Mouse (Mus musculus) limb, embryonic 14.5 days (tissue): ENCODE measurements around the gene Pde6h. TPM values are rescaled to one million over a fixed set of nuclear protein-coding genes. Genes with fewer than 3 reads are reported as not detected.

Source experiments
- ATAC-seq: fragments of 200-750 bp; cut with Nextera tagmentation; 2 replicates; pipeline ENCODE4 v1.8.0; 2017; ENCODE audit warnings: low read depth, moderate number of reproducible peaks, moderate TSS enrichment; ENCODE audit not compliant: low FRiP score
- DNase-seq: peaks from one replicate; pipeline ENCODE4 v3.0.0-alpha.2; 2015; ENCODE audit warnings: low spot score
- H3K27ac ChIP-seq: fragments of 300-500 bp; sonication (generic); replicated peaks from 2 replicates; pipeline ENCODE4 v1.5.1; 2014; ENCODE audit warnings: low read depth, mild to moderate bottlenecking, low read length, moderate library complexity, mixed read lengths
- H3K27me3 ChIP-seq: fragments of 300-500 bp; sonication (generic); 2 replicates; pipeline ENCODE4 v1.6.1; 2014; ENCODE audit warnings: low read length, mixed read lengths; ENCODE audit not compliant: control insufficient read depth, insufficient read depth
- H3K36me3 ChIP-seq: fragments of 300-500 bp; sonication (generic); 2 replicates; pipeline ENCODE4 v1.6.1; 2014; ENCODE audit warnings: mild to moderate bottlenecking, low read length, moderate library complexity, mixed read lengths; ENCODE audit not compliant: control insufficient read depth, insufficient read depth
- H3K4me1 ChIP-seq: fragments of 300-500 bp; sonication (generic); 2 replicates; pipeline ENCODE4 v1.6.1; 2014; ENCODE audit warnings: antibody characterized with exemption, low read length, mixed read lengths; ENCODE audit not compliant: control insufficient read depth, insufficient read depth
- H3K4me2 ChIP-seq: fragments of 300-500 bp; sonication (generic); replicated peaks from 2 replicates; pipeline ENCODE4 v1.6.1; 2014; ENCODE audit warnings: low read depth, mild to moderate bottlenecking, low read length, moderate library complexity; ENCODE audit not compliant: severe bottlenecking
- H3K4me3 ChIP-seq: fragments of 300-500 bp; sonication (generic); replicated peaks from 2 replicates; pipeline ENCODE4 v1.5.1; 2014; ENCODE audit warnings: low read length
- H3K9ac ChIP-seq: fragments of 300-500 bp; sonication (generic); 2 replicates; pipeline ENCODE4 v1.6.1; 2014; ENCODE audit warnings: mild to moderate bottlenecking, low read depth, low read length, moderate library complexity; ENCODE audit not compliant: severe bottlenecking
- H3K9me3 ChIP-seq: fragments of 300-500 bp; sonication (generic); 2 replicates; pipeline ENCODE4 v1.6.1; 2016; ENCODE audit warnings: low read length; ENCODE audit not compliant: control insufficient read depth
- POLR2A ChIP-seq: fragments of 200-500 bp; IDR thresholded peaks from 2 replicates; pipeline ENCODE4 v1.8.0; 2012; ENCODE audit warnings: inconsistent platforms, mild to moderate bottlenecking, moderate library complexity, borderline replicate concordance; ENCODE audit not compliant: insufficient read depth, insufficient read length; ENCODE audit errors: extremely low read depth
- WGBS: fragments of 180-500 bp; shearing (Covaris S2); extraction: QIAGEN DNeasy Blood & Tissue Kit; methylation state at CpG from one replicate; pipeline ENCODE4 v1.1.7; 2014; 5-methylcytosine and 5-hydroxymethylcytosine counted together
- polyA plus RNA-seq, 2 experiments: library from polyadenylated mRNA; depleted of rRNA in 1 of 2; stranded (reverse) in 1 of 2; unstranded in 1 of 2; fragments of >200 nt; fragmentation: Nextera tagmentation in 1 of 2; extraction: Ambion mirVana in 1 of 2; gene quantifications; 2 replicates each; pipeline versions ENCODE4 v1.2.1 to v1.2.3; 2012 to 2014

Gene Pde6h
- polyA plus RNA-seq, 2 experiments: 0.20 to 0.23 TPM

DNA sequence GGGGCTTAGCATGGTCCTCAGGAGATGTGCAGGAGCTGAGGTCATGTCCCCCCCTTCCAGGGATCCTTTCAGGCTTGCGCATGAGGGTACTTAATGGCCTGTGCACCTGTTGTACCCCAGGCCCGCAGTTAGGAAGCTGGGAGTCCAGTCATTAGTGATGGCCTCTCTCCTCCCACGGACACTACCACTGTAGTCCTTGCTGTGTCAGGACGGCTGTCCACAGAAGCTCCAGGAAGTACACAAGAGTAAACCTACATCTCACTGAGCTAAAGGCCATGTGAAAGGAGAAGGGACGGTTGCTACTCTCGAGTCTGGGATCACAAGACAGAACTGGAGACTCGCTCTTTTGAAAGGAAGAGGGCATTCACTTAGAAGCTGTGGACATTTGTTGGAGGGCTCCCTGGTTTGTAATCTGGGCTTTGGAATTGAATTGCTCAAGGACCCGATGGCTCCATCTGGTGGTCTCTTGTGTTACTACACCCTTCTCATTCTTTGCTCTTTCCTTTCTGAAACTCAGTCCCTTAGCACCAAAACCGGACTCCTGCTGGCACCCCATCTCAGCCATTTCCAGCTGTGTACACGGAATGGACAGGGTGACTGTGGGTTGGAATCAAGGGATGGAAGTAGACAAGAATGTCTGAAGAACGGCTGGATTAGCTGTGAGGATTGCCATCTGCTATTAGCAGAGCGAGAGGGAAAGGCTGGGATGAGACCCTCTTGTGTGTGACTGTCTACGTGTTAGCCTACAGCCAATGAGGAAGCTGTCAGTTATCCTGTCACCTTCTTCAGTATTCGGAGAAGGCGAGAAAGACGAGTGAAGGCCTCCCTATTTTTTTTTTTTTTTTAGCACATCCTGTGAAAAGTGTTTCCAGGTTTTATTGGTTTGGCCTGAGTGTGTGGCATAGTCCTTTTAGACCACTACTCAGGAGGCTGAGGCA, 3.0 kb upstream of the Pde6h start:
- no peaks in the 10 kb centered on the region for H3K9me3 ChIP-seq
- no peak for TF ChIP-seq POLR2A
- H3K9ac ChIP-seq: no peak overlapping the region
- H3K27me3 ChIP-seq: no peaks in the 10 kb centered on the region
- WGBS: 43% methylated on average over 16 of the region's 16 CpGs
- H3K4me3 ChIP-seq: no peak overlapping the region
- H3K36me3 ChIP-seq: no peaks in the 10 kb centered on the region
- DNase-seq (peak; percentile 84), ATAC-seq (0 out of 2 replicates have a peak, but pooled peaks have one; percentile 32)
- H3K4me1 ChIP-seq: peaks cover 11% of the 10 kb centered on the region; the same call in 1 of the 2 replicates
- H3K4me2 ChIP-seq: no peak overlapping the region
- H3K27ac ChIP-seq: no peak overlapping the region

- no peaks in the 10 kb centered on the region for H3K9me3 ChIP-seq
- H3K4me1 ChIP-seq: peaks cover 11% of the 10 kb centered on the region; the same call in 1 of the 2 replicates
- no peak for TF ChIP-seq POLR2A
- H3K4me2 ChIP-seq: no peak overlapping the region
- no peak overlapping the region for H3K27ac ChIP-seq
- no peaks in the 10 kb centered on the region for H3K27me3 ChIP-seq
- DNase-seq: no peak
- 46% methylated on average over 7 of the region's 7 CpGs for WGBS
- H3K9ac ChIP-seq: no peak overlapping the region
- H3K36me3 ChIP-seq: no peaks in the 10 kb centered on the region
- H3K4me3 ChIP-seq: no peak overlapping the region
- no peak for ATAC-seq
Observed at GRCm38 (mm10) chr6:136921601-136922000, 2.0 kb upstream of the Pde6h start.

DNA sequence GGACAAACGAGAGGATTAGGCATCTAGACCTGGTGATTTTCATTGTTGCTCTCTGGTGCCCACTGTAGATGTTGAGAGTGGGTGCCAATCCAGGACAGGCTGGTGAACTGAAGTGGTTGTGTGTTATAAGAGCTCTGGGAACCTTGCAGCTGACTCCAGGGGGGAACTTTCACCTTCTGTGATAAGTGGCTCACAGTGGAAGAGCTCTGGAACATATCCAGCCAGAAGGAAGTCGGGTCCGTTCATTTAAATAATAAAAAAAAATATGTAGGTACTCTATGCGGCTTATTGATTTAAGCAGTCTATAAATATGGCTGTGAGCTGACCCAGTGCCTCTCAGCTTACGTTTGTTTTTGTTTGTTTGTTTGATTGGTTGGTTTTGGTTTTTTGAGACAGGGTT, 1.6 kb upstream of the Pde6h start, which contains the start of gene Erp27:
TSS of gene Erp27 (minus strand) at position 101 of the 400 bp plus-strand sequence.
- no peak within 1 kb of the TSS for H3K4me3 ChIP-seq
- no peak for TF ChIP-seq POLR2A
- H3K4me2 ChIP-seq: no peak within 1 kb of the TSS
- ATAC-seq (no peak), DNase-seq (no peak)
- WGBS: 69% methylated on average over 5 of the region's 5 CpGs
- H3K4me1 ChIP-seq: peaks cover 11% of the 10 kb centered on the region; the same call in 1 of the 2 replicates
- no peaks in the 10 kb centered on the region for H3K27me3 ChIP-seq
- no peaks in the 10 kb centered on the region for H3K9me3 ChIP-seq
- H3K36me3 ChIP-seq: no peaks in the 10 kb centered on the region
- no peak within 1 kb of the TSS for H3K27ac ChIP-seq
- H3K9ac ChIP-seq: no peak within 1 kb of the TSS

GRCm38 (mm10) chr6:136922871-136923270, 761 bp upstream of the Pde6h start:
- peaks cover 9% of the 10 kb centered on the region; the same call in 1 of the 2 replicates for H3K4me1 ChIP-seq
- no peaks in the 10 kb centered on the region for H3K27me3 ChIP-seq
- H3K9ac ChIP-seq: no peak overlapping the region
- H3K27ac ChIP-seq: no peak overlapping the region
- no peak overlapping the region for H3K4me3 ChIP-seq
- no peak for DNase-seq
- H3K9me3 ChIP-seq: no peaks in the 10 kb centered on the region
- no peak for TF ChIP-seq POLR2A
- WGBS: 85% methylated on average over 7 of the region's 7 CpGs
- no peaks in the 10 kb centered on the region for H3K36me3 ChIP-seq
- ATAC-seq: no peak
- no peak overlapping the region for H3K4me2 ChIP-seq

- 0 out of 2 replicates have a peak, but pooled peaks have one; percentile 30 for ATAC-seq
- Histone ChIP-seq H3K9me3 (no peaks in the 10 kb centered on the region), H3K9ac (no peak overlapping the region), H3K4me1 (peaks cover 4% of the 10 kb centered on the region; the same call in 1 of the 2 replicates), H3K4me2 (no peak overlapping the region), H3K36me3 (no peaks in the 10 kb centered on the region), H3K4me3 (no peak overlapping the region), H3K27ac (no peak overlapping the region), H3K27me3 (no peaks in the 10 kb centered on the region)
- 40% methylated on average over 8 of the region's 8 CpGs for WGBS
- TF ChIP-seq POLR2A: no peak
- DNase-seq: no peak
Observed at GRCm38 (mm10) chr6:136925049-136925448, 1.4 kb downstream of the Pde6h start.
